Mouse (Mus musculus) spleen, adult 2 months (tissue): Measurements from ENCODE around the gene Hacd1.

Experiments
- CTCF ChIP-seq: fragments of 200-500 bp; IDR thresholded peaks from 2 replicates; pipeline ENCODE4 v1.5.1; 2011; ENCODE audit warnings: mild to moderate bottlenecking, inconsistent platforms; ENCODE audit not compliant: insufficient read depth, insufficient read length, insufficient replicate concordance; ENCODE audit errors: extremely low read depth
- POLR2A ChIP-seq: fragments of 200-500 bp; IDR thresholded peaks from 2 replicates; pipeline ENCODE4 v1.6.1; 2011; ENCODE audit warnings: low read depth, low read length, inconsistent platforms

GRCm38 (mm10) chr2:14073008-14073361 is 17.1 kb upstream of the Hacd1 start:
- TF ChIP-seq CTCF (no peak), POLR2A (no peak)
